Mouse (Mus musculus) limb, embryonic 11.5 days (tissue): ENCODE measurements around the gene Usp20. TPM values are rescaled to one million over a fixed set of nuclear protein-coding genes. Genes with fewer than 3 reads are reported as not detected.

Source experiments
- ATAC-seq: fragments of 200-750 bp; cut with Nextera tagmentation; 2 replicates; pipeline ENCODE4 v1.8.0; 2017; ENCODE audit warnings: low read depth; ENCODE audit not compliant: insufficient number of reproducible peaks, low FRiP score, low TSS enrichment
- DNase-seq: peaks from one replicate; pipeline ENCODE4 v3.0.0-alpha.2; 2015; ENCODE audit warnings: low spot score
- H3K27ac ChIP-seq: fragments of 300-500 bp; sonication (generic); replicated peaks from 2 replicates; pipeline ENCODE4 v1.5.1; 2014; ENCODE audit warnings: low read depth, mild to moderate bottlenecking, low read length
- H3K27me3 ChIP-seq: fragments of 300-500 bp; sonication (generic); 2 replicates; pipeline ENCODE4 v1.6.1; 2014; ENCODE audit warnings: mild to moderate bottlenecking, low read length, mixed read lengths; ENCODE audit not compliant: control insufficient read depth, insufficient read depth
- H3K36me3 ChIP-seq: fragments of 300-500 bp; sonication (generic); 2 replicates; pipeline ENCODE4 v1.6.1; 2014; ENCODE audit warnings: mild to moderate bottlenecking, low read length, moderate library complexity, mixed read lengths; ENCODE audit not compliant: control insufficient read depth, insufficient read depth
- H3K4me1 ChIP-seq: fragments of 300-500 bp; sonication (generic); 2 replicates; pipeline ENCODE4 v1.6.1; 2014; ENCODE audit warnings: low read length, mixed read lengths; ENCODE audit not compliant: control insufficient read depth, insufficient read depth
- H3K4me2 ChIP-seq: fragments of 300-500 bp; sonication (generic); 2 replicates; pipeline ENCODE4 v1.6.1; 2014; ENCODE audit warnings: low read depth, mild to moderate bottlenecking, moderate library complexity; ENCODE audit not compliant: severe bottlenecking
- H3K4me3 ChIP-seq: fragments of 300-500 bp; sonication (generic); 2 replicates; pipeline ENCODE4 v1.5.1; 2014; ENCODE audit warnings: low read depth, low read length
- H3K9ac ChIP-seq: fragments of 300-500 bp; sonication (generic); 2 replicates; pipeline ENCODE4 v1.6.1; 2014; ENCODE audit warnings: mild to moderate bottlenecking, low read length
- H3K9me3 ChIP-seq: fragments of 300-500 bp; sonication (generic); 2 replicates; pipeline ENCODE4 v1.6.1; 2016; ENCODE audit warnings: low read length; ENCODE audit not compliant: control insufficient read depth
- WGBS: fragments of 180-500 bp; shearing (Covaris S2); extraction: QIAGEN DNeasy Blood & Tissue Kit; methylation state at CpG from one replicate; pipeline ENCODE4 v1.1.7; 2014; 5-methylcytosine and 5-hydroxymethylcytosine counted together
- polyA plus RNA-seq: library from polyadenylated mRNA; unstranded; fragments of >200 nt; fragmentation: Nextera tagmentation; extraction: Ambion mirVana; gene quantifications from 2 replicates; pipeline ENCODE4 v1.2.1, GENCODE M21; 2014

Usp20 gene
- polyA plus RNA-seq, 1 experiment from 2014 or later: 9.6 TPM

- H3K27me3 ChIP-seq: no peaks in the 10 kb centered on the region
- H3K27ac ChIP-seq: no peak overlapping the region
- WGBS: 86% methylated on average over 8 of the region's 8 CpGs
Measured at GRCm38 (mm10) chr2:31019011-31019410, 36.9 kb downstream of the Usp20 start.

GRCm38 (mm10) chr2:31020202-31020601, 38.1 kb downstream of the Usp20 start:
- no peak overlapping the region for H3K27ac ChIP-seq
- H3K36me3 ChIP-seq: peaks cover 3% of the 10 kb centered on the region; the same call in 1 of the 2 replicates
- ATAC-seq: no peak
- H3K27me3 ChIP-seq: no peaks in the 10 kb centered on the region
- H3K9me3 ChIP-seq: no peaks in the 10 kb centered on the region
- no peak for DNase-seq
- no peak overlapping the region for H3K4me2 ChIP-seq
- WGBS: 88% methylated on average over 2 of the region's 2 CpGs
- H3K4me1 ChIP-seq: no peaks in the 10 kb centered on the region
- H3K9ac ChIP-seq: no peak overlapping the region
- no peak overlapping the region for H3K4me3 ChIP-seq

More at GRCm38 (mm10) chr2:31019011-31019410, 36.9 kb downstream of the Usp20 start:
- no peak overlapping the region for H3K4me2 ChIP-seq
- H3K4me3 ChIP-seq: no peak overlapping the region
- H3K4me1 ChIP-seq: no peaks in the 10 kb centered on the region
- H3K9me3 ChIP-seq: no peaks in the 10 kb centered on the region
- H3K9ac ChIP-seq: no peak overlapping the region
- H3K36me3 ChIP-seq: peaks cover 3% of the 10 kb centered on the region; the same call in 1 of the 2 replicates
- DNase-seq (no peak), ATAC-seq (no peak)

- Histone ChIP-seq H3K4me2 (no peak overlapping the region), H3K4me3 (no peak overlapping the region), H3K27ac (no peak overlapping the region), H3K9ac (no peak overlapping the region), H3K36me3 (peaks cover 2% of the 10 kb centered on the region; the same call in 1 of the 2 replicates), H3K9me3 (no peaks in the 10 kb centered on the region), H3K27me3 (no peaks in the 10 kb centered on the region), H3K4me1 (no peaks in the 10 kb centered on the region)
- ATAC-seq (no peak), DNase-seq (no peak)
- 76% methylated on average over 5 of the region's 5 CpGs for WGBS
Measured at GRCm38 (mm10) chr2:31023940-31024339, 41.9 kb downstream of the Usp20 start.

- no peak overlapping the region for H3K4me3 ChIP-seq
Measured at GRCm38 (mm10) chr2:31024618-31025370, 42.7 kb downstream of the Usp20 start.

GRCm38 (mm10) chr2:31025458-31025857, 43.4 kb downstream of the Usp20 start:
- Histone ChIP-seq H3K36me3 (peaks cover 2% of the 10 kb centered on the region; the same call in 1 of the 2 replicates), H3K27me3 (no peaks in the 10 kb centered on the region), H3K27ac (no peak overlapping the region), H3K4me3 (no peak overlapping the region), H3K9ac (no peak overlapping the region), H3K4me1 (no peaks in the 10 kb centered on the region), H3K4me2 (no peak overlapping the region), H3K9me3 (no peaks in the 10 kb centered on the region)
- WGBS: 83% methylated on average over 3 of the region's 3 CpGs
- no peak for ATAC-seq
- no peak for DNase-seq

More at GRCm38 (mm10) chr2:31024618-31025370, 42.7 kb downstream of the Usp20 start:
- WGBS: 26% methylated on average over 5 of the region's 5 CpGs
- Histone ChIP-seq H3K36me3 (peaks cover 2% of the 10 kb centered on the region; the same call in 1 of the 2 replicates), H3K9ac (no peak overlapping the region), H3K27ac (no peak overlapping the region), H3K9me3 (no peaks in the 10 kb centered on the region), H3K4me2 (no peak overlapping the region), H3K4me1 (no peaks in the 10 kb centered on the region), H3K27me3 (no peaks in the 10 kb centered on the region)
- DNase-seq: peak; percentile 69
- no peak for ATAC-seq

GRCm38 (mm10) chr2:31026642-31027041, 44.6 kb downstream of the Usp20 start:
- Histone ChIP-seq H3K4me3 (no peak overlapping the region), H3K9me3 (no peaks in the 10 kb centered on the region), H3K9ac (no peak overlapping the region), H3K27ac (no peak overlapping the region), H3K27me3 (no peaks in the 10 kb centered on the region), H3K36me3 (peaks cover 2% of the 10 kb centered on the region; the same call in 1 of the 2 replicates), H3K4me1 (no peaks in the 10 kb centered on the region), H3K4me2 (no peak overlapping the region)
- DNase-seq: no peak
- 70% methylated on average over 8 of the region's 8 CpGs for WGBS
- no peak for ATAC-seq

- 90% methylated on average over 7 of the region's 7 CpGs for WGBS
- H3K27ac ChIP-seq: no peak overlapping the region
Measured at GRCm38 (mm10) chr2:31031972-31032371, 49.9 kb downstream of the Usp20 start.

GRCm38 (mm10) chr2:31036811-31037210, 54.7 kb downstream of the Usp20 start:
- DNase-seq (no peak), ATAC-seq (no peak)
- H3K27me3 ChIP-seq: no peaks in the 10 kb centered on the region
- no peak overlapping the region for H3K9ac ChIP-seq
- no peak overlapping the region for H3K4me3 ChIP-seq
- no peaks in the 10 kb centered on the region for H3K4me1 ChIP-seq
- WGBS: 96% methylated on average over 6 of the region's 6 CpGs
- H3K9me3 ChIP-seq: no peaks in the 10 kb centered on the region
- peaks cover 16% of the 10 kb centered on the region; the same call in 1 of the 2 replicates for H3K36me3 ChIP-seq
- H3K27ac ChIP-seq: no peak overlapping the region
- H3K4me2 ChIP-seq: no peak overlapping the region

More at GRCm38 (mm10) chr2:31031972-31032371, 49.9 kb downstream of the Usp20 start:
- DNase-seq (no peak), ATAC-seq (no peak)
- H3K4me2 ChIP-seq: no peak overlapping the region
- H3K4me3 ChIP-seq: no peak overlapping the region
- H3K4me1 ChIP-seq: no peaks in the 10 kb centered on the region
- H3K9ac ChIP-seq: no peak overlapping the region
- peaks cover 15% of the 10 kb centered on the region for H3K36me3 ChIP-seq
- no peaks in the 10 kb centered on the region for H3K27me3 ChIP-seq
- H3K9me3 ChIP-seq: no peaks in the 10 kb centered on the region
